Mouse (Mus musculus): ENCODE measurements at regions not wholly inside any gene's neighbourhood (a gene's known extent, or its start where the extent isn't known, plus 50 kb on each side); places are given as distances from the start of the nearest gene placed in this dataset.

GRCm38 (mm10) chr2:144169576-144170178, 100.8 kb upstream of the Mgme1 start:
- no peak overlapping the region for H3K9ac ChIP-seq (replicated peaks; ENCODE audit: low read length)
- H3K4me3 ChIP-seq (ENCODE audit: low read length) = no peak overlapping the region
- H3K27me3 ChIP-seq (ENCODE audit: insufficient read depth, low read length) = no peaks in the 10 kb centered on the region
- H3K27ac ChIP-seq = no peak overlapping the region
- TF ChIP-seq CTCF (IDR thresholded peaks at IDR 0.05; ENCODE audit: low read depth) = no peak
- no peak for DNase-seq (ENCODE audit: low spot score)
- H3K36me3 ChIP-seq (ENCODE audit: insufficient read depth, low read length) = no peaks in the 10 kb centered on the region
- H3K4me2 ChIP-seq (ENCODE audit: low read depth, low read length) = no peak overlapping the region
- no peak for ATAC-seq
- peaks cover 7% of the 10 kb centered on the region; the same call in 1 of the 2 replicates for H3K4me1 ChIP-seq (ENCODE audit: insufficient read depth, low read length)
- H3K9me3 ChIP-seq (ENCODE audit: low read length) = no peaks in the 10 kb centered on the region
- WGBS = 70% methylated on average over 4 of the region's 4 CpGs

GRCm38 (mm10) chr2:144172100-144172770, 98.2 kb upstream of the Mgme1 start:
- no peaks in the 10 kb centered on the region for H3K36me3 ChIP-seq (ENCODE audit: insufficient read depth, low read length)
- H3K9me3 ChIP-seq (ENCODE audit: low read length) = no peaks in the 10 kb centered on the region
- TF ChIP-seq CTCF (IDR thresholded peaks at IDR 0.05; ENCODE audit: low read depth) = no peak
- peak overlapping the region; percentile 35 for H3K4me3 ChIP-seq (ENCODE audit: low read length)
- peak overlapping the region; percentile 52 for H3K4me2 ChIP-seq (ENCODE audit: low read depth, low read length)
- H3K27me3 ChIP-seq (ENCODE audit: insufficient read depth, low read length) = no peaks in the 10 kb centered on the region
- H3K27ac ChIP-seq = peak overlapping the region; percentile 81
- ATAC-seq (peak; percentile 98), DNase-seq (ENCODE audit: low spot score) (peak; percentile 94)
- peak overlapping the region; percentile 48 for H3K9ac ChIP-seq (replicated peaks; ENCODE audit: low read length)
- WGBS = 10% methylated on average over 9 of the region's 9 CpGs
- H3K4me1 ChIP-seq (ENCODE audit: insufficient read depth, low read length) = no peaks in the 10 kb centered on the region; the same call in 1 of the 2 replicates

GRCm38 (mm10) chr2:144173358-144174106, 96.9 kb upstream of the Mgme1 start:
- Histone ChIP-seq H3K4me3 (ENCODE audit: low read length) (no peak overlapping the region), H3K4me2 (ENCODE audit: low read depth, low read length) (no peak overlapping the region), H3K9me3 (ENCODE audit: low read length) (no peaks in the 10 kb centered on the region), H3K36me3 (ENCODE audit: insufficient read depth, low read length) (no peaks in the 10 kb centered on the region), H3K27ac (no peak overlapping the region), H3K9ac (replicated peaks; ENCODE audit: low read length) (no peak overlapping the region), H3K27me3 (ENCODE audit: insufficient read depth, low read length) (no peaks in the 10 kb centered on the region), H3K4me1 (ENCODE audit: insufficient read depth, low read length) (no peaks in the 10 kb centered on the region; the same call in 1 of the 2 replicates)
- WGBS = 88% methylated on average over 8 of the region's 8 CpGs
- no peak for ATAC-seq
- TF ChIP-seq CTCF (IDR thresholded peaks at IDR 0.05; ENCODE audit: low read depth) = no peak
- no peak for DNase-seq (ENCODE audit: low spot score)

- Histone ChIP-seq H3K4me3 (ENCODE audit: low read length) (no peak overlapping the region), H3K27ac (no peak overlapping the region), H3K4me2 (ENCODE audit: low read depth, low read length) (no peak overlapping the region), H3K9ac (replicated peaks; ENCODE audit: low read length) (no peak overlapping the region), H3K4me1 (ENCODE audit: insufficient read depth, low read length) (no peaks in the 10 kb centered on the region; the same call in 1 of the 2 replicates), H3K36me3 (ENCODE audit: insufficient read depth, low read length) (no peaks in the 10 kb centered on the region), H3K27me3 (ENCODE audit: insufficient read depth, low read length) (no peaks in the 10 kb centered on the region), H3K9me3 (ENCODE audit: low read length) (no peaks in the 10 kb centered on the region)
- DNase-seq (ENCODE audit: low spot score) (no peak), ATAC-seq (no peak)
- 75% methylated on average over 5 of the region's 5 CpGs for WGBS
- TF ChIP-seq CTCF (IDR thresholded peaks at IDR 0.05; ENCODE audit: low read depth) = no peak
Measured at GRCm38 (mm10) chr2:144174366-144175035, 96.0 kb upstream of the Mgme1 start.

GRCm38 (mm10) chr2:144176508-144177170, 93.8 kb upstream of the Mgme1 start:
- Histone ChIP-seq H3K36me3 (ENCODE audit: insufficient read depth, low read length) (no peaks in the 10 kb centered on the region), H3K27me3 (ENCODE audit: insufficient read depth, low read length) (no peaks in the 10 kb centered on the region), H3K4me3 (ENCODE audit: low read length) (no peak overlapping the region), H3K9me3 (ENCODE audit: low read length) (no peaks in the 10 kb centered on the region), H3K4me2 (ENCODE audit: low read depth, low read length) (no peak overlapping the region), H3K27ac (no peak overlapping the region), H3K9ac (replicated peaks; ENCODE audit: low read length) (no peak overlapping the region), H3K4me1 (ENCODE audit: insufficient read depth, low read length) (no peaks in the 10 kb centered on the region; the same call in 1 of the 2 replicates)
- ATAC-seq (no peak), DNase-seq (ENCODE audit: low spot score) (no peak)
- TF ChIP-seq CTCF (IDR thresholded peaks at IDR 0.05; ENCODE audit: low read depth) = no peak
- 91% methylated on average over 9 of the region's 9 CpGs for whole genome bisulfite sequencing

GRCm38 (mm10) chr2:144177268-144177667, 93.2 kb upstream of the Mgme1 start:
- H3K4me3 ChIP-seq (ENCODE audit: low read length) = no peak overlapping the region
- ATAC-seq = no peak
- WGBS = 45% methylated on average over 6 of the region's 6 CpGs
- H3K36me3 ChIP-seq (ENCODE audit: insufficient read depth, low read length) = no peaks in the 10 kb centered on the region
- DNase-seq (ENCODE audit: low spot score) = no peak
- H3K4me1 ChIP-seq (ENCODE audit: insufficient read depth, low read length) = no peaks in the 10 kb centered on the region
- TF ChIP-seq CTCF (IDR thresholded peaks at IDR 0.05; ENCODE audit: low read depth) = no peak
- no peaks in the 10 kb centered on the region for H3K9me3 ChIP-seq (ENCODE audit: low read length)
- no peak overlapping the region for H3K9ac ChIP-seq (replicated peaks; ENCODE audit: low read length)
- H3K27ac ChIP-seq = no peak overlapping the region
- no peak overlapping the region for H3K4me2 ChIP-seq (ENCODE audit: low read depth, low read length)
- H3K27me3 ChIP-seq (ENCODE audit: insufficient read depth, low read length) = no peaks in the 10 kb centered on the region
